Mouse (Mus musculus) heart, embryonic 14.5 days (tissue): ENCODE data around the gene Ddx43. TPM values are rescaled to one million over a fixed set of nuclear protein-coding genes. Genes with fewer than 3 reads are reported as not detected.
A peak's percentile ranks its signal among the peaks of the same experiment; 100 is the strongest.

ENCODE experiments used
- ATAC-seq: fragments of 200-750 bp; cut with Nextera tagmentation; 2 replicates; pipeline ENCODE4 v1.8.0; 2017; ENCODE audit warnings: low read depth, moderate TSS enrichment; ENCODE audit not compliant: insufficient number of reproducible peaks, insufficient read depth, low FRiP score
- H3K27ac ChIP-seq, 2 experiments: fragments of 200-500 bp in 1 of 2; fragments of 300-500 bp in 1 of 2; sonication (generic) in 1 of 2; replicated peaks in 1 of 2; 2 replicates each; pipeline ENCODE4 v1.5.1; 2012 to 2014; ENCODE audit warnings: low read depth in 2 of 2, low read length in 2 of 2, control low read depth in 1 of 2, mild to moderate bottlenecking in 1 of 2, mixed read lengths in 1 of 2; ENCODE audit not compliant: control insufficient read depth in 1 of 2, insufficient read depth in 1 of 2
- H3K27me3 ChIP-seq: fragments of 300-500 bp; sonication (generic); 2 replicates; pipeline ENCODE4 v1.6.1; 2014; ENCODE audit warnings: mild to moderate bottlenecking, low read length, control low read depth; ENCODE audit not compliant: control insufficient read depth, insufficient read depth
- H3K36me3 ChIP-seq: fragments of 300-500 bp; sonication (generic); 2 replicates; pipeline ENCODE4 v1.6.1; 2014; ENCODE audit warnings: mild to moderate bottlenecking, control low read depth, low read length, mixed read lengths; ENCODE audit not compliant: control insufficient read depth, insufficient read depth
- H3K4me1 ChIP-seq, 2 experiments: fragments of 200-500 bp in 1 of 2; fragments of 300-500 bp in 1 of 2; sonication (generic) in 1 of 2; 2 replicates each; pipeline ENCODE4 v1.6.1; 2012 to 2014; ENCODE audit warnings: low read length in 2 of 2, control low read depth in 1 of 2, mixed read lengths in 1 of 2; ENCODE audit not compliant: control insufficient read depth in 2 of 2, insufficient read depth in 2 of 2
- H3K4me2 ChIP-seq: fragments of 300-500 bp; sonication (generic); 2 replicates; pipeline ENCODE4 v1.6.1; 2014; ENCODE audit warnings: mild to moderate bottlenecking, low read length
- H3K4me3 ChIP-seq, 2 experiments: fragments of 200-500 bp in 1 of 2; fragments of 300-500 bp in 1 of 2; sonication (generic) in 1 of 2; 2 replicates each; pipeline ENCODE4 v1.5.1; 2012 to 2014; ENCODE audit warnings: low read length in 2 of 2, mild to moderate bottlenecking in 2 of 2, control low read depth in 1 of 2, low read depth in 1 of 2, moderate library complexity in 1 of 2; ENCODE audit not compliant: control insufficient read depth in 1 of 2, insufficient read depth in 1 of 2
- H3K9ac ChIP-seq: fragments of 300-500 bp; sonication (generic); 2 replicates; pipeline ENCODE4 v1.6.1; 2014; ENCODE audit warnings: mild to moderate bottlenecking, low read length
- H3K9me3 ChIP-seq: fragments of 300-500 bp; sonication (generic); 2 replicates; pipeline ENCODE4 v1.6.1; 2016; ENCODE audit warnings: low read length, control low read depth; ENCODE audit not compliant: control insufficient read depth
- WGBS: fragments of 180-500 bp; shearing (Covaris S2); extraction: QIAGEN DNeasy Blood & Tissue Kit; methylation state at CpG from one replicate; pipeline ENCODE4 v1.1.7; 2014; 5-methylcytosine and 5-hydroxymethylcytosine counted together
- polyA plus RNA-seq: library from polyadenylated mRNA; unstranded; fragments of >200 nt; fragmentation: Nextera tagmentation; extraction: Ambion mirVana; gene quantifications from 2 replicates; pipeline ENCODE4 v1.2.1, GENCODE M21; 2014

Ddx43 gene
- polyA plus RNA-seq, 1 experiment from 2014 or later = 0.08 TPM

GRCm38 (mm10) chr9:78428870-78429432 is 33.4 kb downstream of the Ddx43 start:
- Histone ChIP-seq H3K9me3 (no peaks in the 10 kb centered on the region), H3K4me1 (peaks cover 0 to 6% of the 10 kb centered on the region in 2 experiments; a peak in 1 of 4 replicates), H3K9ac (no peak overlapping the region), H3K4me3 (no peak overlapping the region), H3K4me2 (no peak overlapping the region), H3K27me3 (no peaks in the 10 kb centered on the region), H3K27ac (no peak overlapping the region), H3K36me3 (no peaks in the 10 kb centered on the region)
- WGBS = 79% methylated on average over 4 of the region's 4 CpGs
- no peak for ATAC-seq

GRCm38 (mm10) chr9:78429551-78429950 is 34.0 kb downstream of the Ddx43 start:
- no peak overlapping the region for H3K9ac ChIP-seq
- 60% methylated on average over 2 of the region's 2 CpGs for WGBS
- no peak overlapping the region for H3K4me2 ChIP-seq

GRCm38 (mm10) chr9:78430486-78430885 is 34.9 kb downstream of the Ddx43 start:
- no peak for ATAC-seq
- H3K36me3 ChIP-seq = no peaks in the 10 kb centered on the region
- no peaks in the 10 kb centered on the region for H3K9me3 ChIP-seq
- WGBS = 76% methylated on average over 6 of the region's 6 CpGs
- H3K4me1 ChIP-seq = peaks cover 0 to 6% of the 10 kb centered on the region in 2 experiments; a peak in 1 of 4 replicates
- H3K27me3 ChIP-seq = no peaks in the 10 kb centered on the region
- H3K27ac ChIP-seq = no peak overlapping the region
- no peak overlapping the region for H3K9ac ChIP-seq
- no peak overlapping the region for H3K4me2 ChIP-seq
- no peak overlapping the region for H3K4me3 ChIP-seq

More at GRCm38 (mm10) chr9:78429551-78429950, 34.0 kb downstream of the Ddx43 start:
- no peak for ATAC-seq
- H3K36me3 ChIP-seq = no peaks in the 10 kb centered on the region
- H3K4me3 ChIP-seq = no peak overlapping the region
- no peak overlapping the region for H3K27ac ChIP-seq
- H3K27me3 ChIP-seq = no peaks in the 10 kb centered on the region
- H3K4me1 ChIP-seq = peaks cover 0 to 6% of the 10 kb centered on the region in 2 experiments; a peak in 1 of 4 replicates
- H3K9me3 ChIP-seq = no peaks in the 10 kb centered on the region

- Histone ChIP-seq H3K9me3 (no peaks in the 10 kb centered on the region), H3K9ac (no peak overlapping the region), H3K4me3 (no peak overlapping the region), H3K4me1 (peaks cover 0 to 5% of the 10 kb centered on the region in 2 experiments; a peak in 1 of 4 replicates), H3K36me3 (no peaks in the 10 kb centered on the region), H3K4me2 (no peak overlapping the region), H3K27me3 (no peaks in the 10 kb centered on the region), H3K27ac (no peak overlapping the region)
- no peak for ATAC-seq
- 88% methylated on average over 5 of the region's 5 CpGs for WGBS
These were observed 36.9 kb downstream of the Ddx43 start for GRCm38 (mm10) chr9:78432471-78432870.

- Histone ChIP-seq H3K27ac (no peak overlapping the region), H3K9ac (no peak overlapping the region), H3K36me3 (no peaks in the 10 kb centered on the region), H3K27me3 (peaks cover 50% of the 10 kb centered on the region), H3K4me2 (no peak overlapping the region), H3K9me3 (no peaks in the 10 kb centered on the region), H3K4me3 (no peak overlapping the region), H3K4me1 (no peaks in the 10 kb centered on the region; a peak in 2 of 4 replicates)
- ATAC-seq = no peak
- WGBS = 60% methylated on average over 5 of the region's 5 CpGs
These were observed 43.8 kb downstream of the Ddx43 start for GRCm38 (mm10) chr9:78439426-78439825.

GRCm38 (mm10) chr9:78442237-78442578 is 46.6 kb downstream of the Ddx43 start:
- Histone ChIP-seq H3K4me1 (no peaks in the 10 kb centered on the region; a peak in 2 of 4 replicates), H3K4me2 (peak overlapping the region; percentile 82), H3K4me3 (peak overlapping the region; percentile 48), H3K36me3 (no peaks in the 10 kb centered on the region), H3K27ac (no peak overlapping the region), H3K9ac (peak overlapping the region; percentile 69), H3K27me3 (peaks cover 71% of the 10 kb centered on the region), H3K9me3 (no peaks in the 10 kb centered on the region)
- 4% methylated on average over 9 of the region's 9 CpGs for WGBS
- no peak for ATAC-seq

- H3K9me3 ChIP-seq = no peaks in the 10 kb centered on the region
- peak within 1 kb of the TSS; percentile 82 for H3K4me2 ChIP-seq
- H3K27me3 ChIP-seq = peaks cover 72% of the 10 kb centered on the region
- H3K4me3 ChIP-seq = peak within 1 kb of the TSS; percentile 48
- H3K27ac ChIP-seq = no peak within 1 kb of the TSS
- under 1% methylated on average over 81 of the region's 81 CpGs for WGBS
- no peaks in the 10 kb centered on the region for H3K36me3 ChIP-seq
- ATAC-seq = peak; percentile 34; the same call in 1 of the 2 replicates
- H3K9ac ChIP-seq = peak within 1 kb of the TSS; percentile 69
- H3K4me1 ChIP-seq = no peaks in the 10 kb centered on the region; a peak in 2 of 4 replicates
These were observed 47.2 kb downstream of the Ddx43 start, which contains the start of gene Cgas for GRCm38 (mm10) chr9:78442579-78443392. Gene Cgas, minus strand, starts transcription at chr9:78443237.
